Mouse (Mus musculus) embryonic facial prominence, embryonic 13.5 days (tissue): Measurements from ENCODE around the gene Ttll6. TPM values are rescaled to one million over a fixed set of nuclear protein-coding genes. Genes with fewer than 3 reads are reported as not detected.

Experiments used
- ATAC-seq: fragments of 200-750 bp; cut with Nextera tagmentation; 2 replicates; pipeline ENCODE4 v1.8.0; 2017; ENCODE audit warnings: low read depth; ENCODE audit not compliant: insufficient number of reproducible peaks, insufficient read depth, low FRiP score, low TSS enrichment
- H3K27ac ChIP-seq: fragments of 300-500 bp; sonication (generic); 2 replicates; pipeline ENCODE4 v1.5.1; 2015; ENCODE audit warnings: moderate library complexity, mild to moderate bottlenecking, inconsistent platforms
- H3K27me3 ChIP-seq: fragments of 300-500 bp; sonication (generic); 2 replicates; pipeline ENCODE4 v1.6.1; 2015; ENCODE audit warnings: mild to moderate bottlenecking, inconsistent platforms
- H3K36me3 ChIP-seq: fragments of 300-500 bp; sonication (generic); 2 replicates; pipeline ENCODE4 v1.6.1; 2015; ENCODE audit warnings: mild to moderate bottlenecking, inconsistent platforms
- H3K4me1 ChIP-seq: fragments of 300-500 bp; sonication (generic); 2 replicates; pipeline ENCODE4 v1.6.1; 2015; ENCODE audit warnings: inconsistent platforms
- H3K4me2 ChIP-seq: fragments of 300-500 bp; sonication (generic); 2 replicates; pipeline ENCODE4 v1.6.1; 2015; ENCODE audit warnings: moderate library complexity, mild to moderate bottlenecking, inconsistent platforms
- H3K4me3 ChIP-seq: fragments of 300-500 bp; sonication (generic); 2 replicates; pipeline ENCODE4 v1.5.1; 2015; ENCODE audit warnings: mild to moderate bottlenecking, inconsistent platforms
- H3K9ac ChIP-seq: fragments of 300-500 bp; sonication (generic); 2 replicates; pipeline ENCODE4 v1.6.1; 2015; ENCODE audit warnings: mild to moderate bottlenecking, inconsistent platforms
- H3K9me3 ChIP-seq: fragments of 300-500 bp; sonication (generic); 2 replicates; pipeline ENCODE4 v1.6.1; 2016; ENCODE audit warnings: inconsistent platforms
- WGBS: fragments of 180-500 bp; shearing (Covaris S2); methylation state at CpG from one replicate; pipeline ENCODE4 v1.1.7; 2015; ENCODE audit warnings: mixed read lengths; 5-methylcytosine and 5-hydroxymethylcytosine counted together
- polyA plus RNA-seq: library from polyadenylated mRNA; unstranded; fragments of >200 nt; fragmentation: Nextera tagmentation; extraction: Ambion mirVana; gene quantifications from 2 replicates; pipeline ENCODE4 v1.2.1, GENCODE M21; 2015

The Ttll6 gene
- polyA plus RNA-seq, 1 experiment from 2014 or later, result 0.08 TPM

- Histone ChIP-seq H3K9ac (no peak overlapping the region), H3K9me3 (peaks cover 4% of the 10 kb centered on the region; the same call in 1 of the 2 replicates), H3K4me3 (no peak overlapping the region), H3K27ac (no peak overlapping the region), H3K36me3 (no peaks in the 10 kb centered on the region), H3K4me2 (no peak overlapping the region), H3K27me3 (peaks cover 100% of the 10 kb centered on the region), H3K4me1 (0 out of 2 replicates have a peak, but pooled peaks cover 3% of the 10 kb centered on the region)
- ATAC-seq, result no peak
- 2% methylated on average over 6 of the region's 6 CpGs for WGBS
Measured at GRCm38 (mm10) chr11:96178911-96179503, 45.4 kb downstream of the Ttll6 start.

- peaks cover 100% of the 10 kb centered on the region for H3K27me3 ChIP-seq
- ATAC-seq, result no peak
- H3K4me1 ChIP-seq, result 0 out of 2 replicates have a peak, but pooled peaks cover 3% of the 10 kb centered on the region
- peaks cover 4% of the 10 kb centered on the region; the same call in 1 of the 2 replicates for H3K9me3 ChIP-seq
- H3K27ac ChIP-seq, result no peak overlapping the region
- no peak overlapping the region for H3K9ac ChIP-seq
- H3K4me3 ChIP-seq, result no peak overlapping the region
- H3K36me3 ChIP-seq, result no peaks in the 10 kb centered on the region
- WGBS, result 17% methylated on average over 4 of the region's 4 CpGs
- H3K4me2 ChIP-seq, result no peak overlapping the region
Measured at GRCm38 (mm10) chr11:96181061-96181460, 47.5 kb downstream of the Ttll6 start.

- H3K36me3 ChIP-seq, result no peaks in the 10 kb centered on the region
- no peaks in the 10 kb centered on the region for H3K4me1 ChIP-seq
- no peak for ATAC-seq
Measured at GRCm38 (mm10) chr11:96184233-96184632, 50.6 kb downstream of the Ttll6 start.

GRCm38 (mm10) chr11:96187321-96187720 lies 53.7 kb downstream of the Ttll6 start:
- Histone ChIP-seq H3K27me3 (peaks cover 100% of the 10 kb centered on the region), H3K27ac (no peak overlapping the region), H3K9me3 (peaks cover 4% of the 10 kb centered on the region; the same call in 1 of the 2 replicates), H3K4me3 (no peak overlapping the region), H3K4me1 (no peaks in the 10 kb centered on the region), H3K36me3 (no peaks in the 10 kb centered on the region), H3K4me2 (no peak overlapping the region), H3K9ac (no peak overlapping the region)
- ATAC-seq, result no peak
- 11% methylated on average over 4 of the region's 4 CpGs for WGBS

More at GRCm38 (mm10) chr11:96184233-96184632, 50.6 kb downstream of the Ttll6 start:
- Histone ChIP-seq H3K27ac (no peak overlapping the region), H3K9me3 (peaks cover 4% of the 10 kb centered on the region; the same call in 1 of the 2 replicates), H3K4me3 (no peak overlapping the region), H3K27me3 (peaks cover 100% of the 10 kb centered on the region), H3K4me2 (no peak overlapping the region), H3K9ac (no peak overlapping the region)

- Histone ChIP-seq H3K36me3 (no peaks in the 10 kb centered on the region), H3K4me3 (no peak overlapping the region), H3K9me3 (no peaks in the 10 kb centered on the region), H3K27me3 (peaks cover 100% of the 10 kb centered on the region), H3K9ac (no peak overlapping the region), H3K4me2 (no peak overlapping the region), H3K27ac (no peak overlapping the region), H3K4me1 (peaks cover 4% of the 10 kb centered on the region; the same call in 1 of the 2 replicates)
- ATAC-seq, result no peak
- WGBS, result 2% methylated on average over 28 of the region's 28 CpGs
Measured at GRCm38 (mm10) chr11:96189810-96190522, 56.4 kb downstream of the Ttll6 start.

- ATAC-seq, result no peak
- Histone ChIP-seq H3K4me2 (no peak overlapping the region), H3K36me3 (no peaks in the 10 kb centered on the region), H3K9ac (no peak overlapping the region), H3K4me1 (peaks cover 4% of the 10 kb centered on the region; the same call in 1 of the 2 replicates), H3K27ac (no peak overlapping the region), H3K4me3 (no peak overlapping the region), H3K27me3 (peaks cover 100% of the 10 kb centered on the region), H3K9me3 (no peaks in the 10 kb centered on the region)
- 1% methylated on average over 5 of the region's 5 CpGs for WGBS
Measured at GRCm38 (mm10) chr11:96191132-96191531, 57.5 kb downstream of the Ttll6 start.

- peak within 1 kb of the TSS; percentile 42 for H3K4me2 ChIP-seq
- no peak within 1 kb of the TSS for H3K9ac ChIP-seq
- H3K27me3 ChIP-seq, result peaks cover 100% of the 10 kb centered on the region
- no peaks in the 10 kb centered on the region for H3K9me3 ChIP-seq
- H3K27ac ChIP-seq, result no peak within 1 kb of the TSS
- ATAC-seq, result no peak
- H3K4me1 ChIP-seq, result peaks cover 4% of the 10 kb centered on the region; the same call in 1 of the 2 replicates
- H3K4me3 ChIP-seq, result peak within 1 kb of the TSS; percentile 24
- under 1% methylated on average over 35 of the region's 35 CpGs for WGBS
- no peaks in the 10 kb centered on the region for H3K36me3 ChIP-seq
Measured at GRCm38 (mm10) chr11:96193521-96194400, 60.2 kb downstream of the Ttll6 start, which contains the start of gene Hoxb13. Gene Hoxb13 (plus strand): TSS chr11:96194316.

- Histone ChIP-seq H3K27me3 (peaks cover 100% of the 10 kb centered on the region), H3K4me2 (peak overlapping the region; percentile 42), H3K4me3 (peak overlapping the region; percentile 24), H3K9me3 (no peaks in the 10 kb centered on the region), H3K27ac (no peak overlapping the region), H3K4me1 (peaks cover 4% of the 10 kb centered on the region; the same call in 1 of the 2 replicates), H3K36me3 (no peaks in the 10 kb centered on the region), H3K9ac (no peak overlapping the region)
- ATAC-seq, result no peak
- WGBS, result 1% methylated on average over 10 of the region's 10 CpGs
Measured at GRCm38 (mm10) chr11:96194401-96194710, 60.8 kb downstream of the Ttll6 start.

- Histone ChIP-seq H3K9ac (no peak overlapping the region), H3K4me3 (no peak overlapping the region), H3K27ac (no peak overlapping the region), H3K27me3 (peaks cover 100% of the 10 kb centered on the region), H3K4me2 (no peak overlapping the region), H3K36me3 (no peaks in the 10 kb centered on the region), H3K9me3 (no peaks in the 10 kb centered on the region), H3K4me1 (peaks cover 4% of the 10 kb centered on the region; the same call in 1 of the 2 replicates)
- ATAC-seq, result no peak
- 7% methylated on average over 11 of the region's 11 CpGs for WGBS
Measured at GRCm38 (mm10) chr11:96194961-96195640, 61.5 kb downstream of the Ttll6 start.

- Histone ChIP-seq H3K9me3 (no peaks in the 10 kb centered on the region), H3K27me3 (peaks cover 100% of the 10 kb centered on the region), H3K4me3 (no peak overlapping the region), H3K4me1 (peaks cover 4% of the 10 kb centered on the region; the same call in 1 of the 2 replicates), H3K4me2 (no peak overlapping the region), H3K27ac (no peak overlapping the region), H3K9ac (no peak overlapping the region), H3K36me3 (no peaks in the 10 kb centered on the region)
- ATAC-seq, result 0 out of 2 replicates have a peak, but pooled peaks have one; percentile 10
- 0% methylated on average over 20 of the region's 20 CpGs for WGBS
Measured at GRCm38 (mm10) chr11:96195769-96196280, 62.2 kb downstream of the Ttll6 start.

GRCm38 (mm10) chr11:96198642-96199041 lies 65.1 kb downstream of the Ttll6 start:
- Histone ChIP-seq H3K27ac (no peak overlapping the region), H3K27me3 (peaks cover 100% of the 10 kb centered on the region), H3K4me1 (peaks cover 2% of the 10 kb centered on the region; the same call in 1 of the 2 replicates), H3K4me2 (no peak overlapping the region), H3K9me3 (no peaks in the 10 kb centered on the region), H3K9ac (no peak overlapping the region), H3K4me3 (no peak overlapping the region), H3K36me3 (no peaks in the 10 kb centered on the region)
- ATAC-seq, result no peak
- 1% methylated on average over 12 of the region's 12 CpGs for WGBS
